Mouse (Mus musculus) MEL (cell line): Measurements from ENCODE around the gene Erbb2. TPM values are rescaled to one million over a fixed set of nuclear protein-coding genes. Genes with fewer than 3 reads are reported as not detected.

ENCODE experiments used
- DNase-seq: peaks from one replicate; pipeline ENCODE4 v3.0.0; 2011; ENCODE audit warnings: low read depth, low spot score
- H3K27ac ChIP-seq: 2 replicates; pipeline ENCODE4 v1.5.1; 2012; ENCODE audit warnings: low read depth, mild to moderate bottlenecking, control low read depth, low read length, moderate library complexity; ENCODE audit not compliant: control insufficient read depth
- H3K27me3 ChIP-seq, 2 experiments: fragments of 150-350 bp in 1 of 2; sonication (generic) in 1 of 2; 2 replicates each; pipeline ENCODE4 v1.6.1; 2012; ENCODE audit warnings: low read length in 2 of 2, mild to moderate bottlenecking in 2 of 2, improper control_type of control experiment in 1 of 2, moderate library complexity in 1 of 2; ENCODE audit not compliant: insufficient read depth in 2 of 2, control insufficient read depth in 1 of 2
- H3K36me3 ChIP-seq, 2 experiments: 2 replicates each; pipeline ENCODE4 v1.6.1; 2012 to 2014; ENCODE audit warnings: low read length in 2 of 2, improper control_type of control experiment in 1 of 2, inconsistent platforms in 1 of 2, mild to moderate bottlenecking in 1 of 2; ENCODE audit not compliant: insufficient read depth in 2 of 2, control insufficient read depth in 1 of 2
- H3K4me1 ChIP-seq, 2 experiments: fragments of 150-350 bp in 1 of 2; sonication (generic) in 1 of 2; 2 replicates each; pipeline ENCODE4 v1.6.1; 2012; ENCODE audit warnings: low read length in 2 of 2, improper control_type of control experiment in 1 of 2, mild to moderate bottlenecking in 1 of 2; ENCODE audit not compliant: insufficient read depth in 2 of 2, control insufficient read depth in 1 of 2
- H3K4me3 ChIP-seq, 2 experiments: fragments of 150-350 bp in 1 of 2; sonication (generic) in 1 of 2; 2 replicates each; pipeline ENCODE4 v1.5.1; 2012; ENCODE audit warnings: low read depth in 2 of 2, low read length in 2 of 2, mild to moderate bottlenecking in 2 of 2, moderate library complexity in 2 of 2, control low read depth in 1 of 2, improper control_type of control experiment in 1 of 2; ENCODE audit not compliant: control insufficient read depth in 1 of 2, insufficient read depth in 1 of 2
- H3K79me2 ChIP-seq: 2 replicates; pipeline ENCODE4 v1.6.1; 2012; ENCODE audit warnings: mild to moderate bottlenecking, low read length, moderate library complexity; ENCODE audit not compliant: control insufficient read depth, poor library complexity, insufficient read depth
- H3K9ac ChIP-seq: 2 replicates; pipeline ENCODE4 v1.6.1; 2012; ENCODE audit warnings: low read depth, mild to moderate bottlenecking, control low read depth, low read length, moderate library complexity; ENCODE audit not compliant: control insufficient read depth, poor library complexity, severe bottlenecking
- H3K9me3 ChIP-seq: fragments of 150-350 bp; sonication (generic); replicated peaks from 2 replicates; pipeline ENCODE4 v1.6.1; 2012; ENCODE audit warnings: mild to moderate bottlenecking, low read length, improper control_type of control experiment, moderate library complexity; ENCODE audit not compliant: insufficient read depth
- CHD1 ChIP-seq: IDR thresholded peaks from 2 replicates; pipeline ENCODE4 v1.6.1; 2012; ENCODE audit warnings: low read depth, mild to moderate bottlenecking, inconsistent platforms, low read length, improper control_type of control experiment
- CHD2 ChIP-seq: IDR thresholded peaks from 2 replicates; pipeline ENCODE4 v1.6.1; 2011; ENCODE audit warnings: low read length, improper control_type of control experiment
- CTCF ChIP-seq, 3 experiments: IDR thresholded peaks in 2 of 3; conservative IDR thresholded peaks in 1 of 3; 2 replicates each; pipeline ENCODE4 v1.5.1; 2011 to 2012; ENCODE audit warnings: low read length in 3 of 3, low read depth in 2 of 3, mild to moderate bottlenecking in 2 of 3, improper control_type of control experiment in 1 of 3, inconsistent platforms in 1 of 3, mixed read lengths in 1 of 3, moderate library complexity in 1 of 3; ENCODE audit not compliant: control insufficient read depth in 1 of 3, insufficient read depth in 1 of 3, poor library complexity in 1 of 3, severe bottlenecking in 1 of 3
- E2F4 ChIP-seq: IDR thresholded peaks from 2 replicates; pipeline ENCODE4 v1.6.1; 2011; ENCODE audit warnings: low read depth, low read length, improper control_type of control experiment, borderline replicate concordance
- ELF1 ChIP-seq: IDR thresholded peaks from 2 replicates; pipeline ENCODE4 v1.6.1; 2014; ENCODE audit warnings: low read depth, mild to moderate bottlenecking, inconsistent platforms, low read length, improper control_type of control experiment, moderate library complexity
- EP300 ChIP-seq, 2 experiments: IDR thresholded peaks; 2 replicates each; pipeline ENCODE4 v1.6.1; 2011; ENCODE audit warnings: improper control_type of control experiment in 2 of 2, low read length in 2 of 2, low read depth in 1 of 2, mild to moderate bottlenecking in 1 of 2
- GABPA ChIP-seq: IDR thresholded peaks from 2 replicates; pipeline ENCODE4 v1.6.1; 2012; ENCODE audit warnings: low read depth, mild to moderate bottlenecking, inconsistent platforms, low read length, improper control_type of control experiment, moderate library complexity
- MAX ChIP-seq: IDR thresholded peaks from 2 replicates; pipeline ENCODE4 v1.6.1; 2011; ENCODE audit warnings: low read length, improper control_type of control experiment
- MAZ ChIP-seq: IDR thresholded peaks from 2 replicates; pipeline ENCODE4 v1.6.1; 2012; ENCODE audit warnings: low read depth, mild to moderate bottlenecking, inconsistent platforms, low read length, improper control_type of control experiment
- MXI1 ChIP-seq: IDR thresholded peaks from 2 replicates; pipeline ENCODE4 v1.6.1; 2011; ENCODE audit warnings: mild to moderate bottlenecking, low read depth, low read length, improper control_type of control experiment
- MYB ChIP-seq: IDR thresholded peaks from 2 replicates; pipeline ENCODE4 v1.6.1; 2011; ENCODE audit warnings: mild to moderate bottlenecking, low read depth, low read length, improper control_type of control experiment
- MYC ChIP-seq: IDR thresholded peaks from 2 replicates; pipeline ENCODE4 v1.6.1; 2011; ENCODE audit warnings: low read depth, mild to moderate bottlenecking, low read length, improper control_type of control experiment, moderate library complexity
- NRF1 ChIP-seq: IDR thresholded peaks from 2 replicates; pipeline ENCODE4 v1.6.1; 2014; ENCODE audit warnings: low read depth, mild to moderate bottlenecking, inconsistent platforms, low read length, improper control_type of control experiment, moderate library complexity; ENCODE audit not compliant: poor library complexity, insufficient read depth, severe bottlenecking
- POLR2AphosphoS2 ChIP-seq: IDR thresholded peaks from 2 replicates; pipeline ENCODE4 v1.6.1; 2011; ENCODE audit warnings: low read length, improper control_type of control experiment
- POLR2AphosphoS5 ChIP-seq: IDR thresholded peaks from 2 replicates; pipeline ENCODE4 v1.6.1; 2012; ENCODE audit warnings: low read depth, borderline replicate concordance, mild to moderate bottlenecking, inconsistent platforms, low read length, moderate library complexity, mixed read lengths
- RAD21 ChIP-seq: IDR thresholded peaks from 2 replicates; pipeline ENCODE4 v1.6.1; 2011; ENCODE audit warnings: mild to moderate bottlenecking, low read depth, low read length, improper control_type of control experiment
- SIN3A ChIP-seq: IDR thresholded peaks from 2 replicates; pipeline ENCODE4 v1.6.1; 2012; ENCODE audit warnings: low read length, improper control_type of control experiment, inconsistent platforms
- TAL1 ChIP-seq: IDR thresholded peaks from 2 replicates; pipeline ENCODE4 v1.6.1; 2012; ENCODE audit warnings: mild to moderate bottlenecking, inconsistent platforms, low read length, moderate library complexity, mixed read lengths
- ZC3H11A ChIP-seq: IDR thresholded peaks from 2 replicates; pipeline ENCODE4 v1.6.1; 2012; ENCODE audit warnings: low read depth, mild to moderate bottlenecking, inconsistent platforms, low read length, improper control_type of control experiment
- ZKSCAN1 ChIP-seq: IDR thresholded peaks from 2 replicates; pipeline ENCODE4 v1.6.1; 2012; ENCODE audit warnings: low read depth, mild to moderate bottlenecking, inconsistent platforms, low read length, improper control_type of control experiment, moderate library complexity
- ZMIZ1 ChIP-seq: IDR thresholded peaks from 2 replicates; pipeline ENCODE4 v1.6.1; 2012; ENCODE audit warnings: low read depth, mild to moderate bottlenecking, inconsistent platforms, low read length, improper control_type of control experiment, moderate library complexity
- polyA plus RNA-seq, 2 experiments: library from polyadenylated mRNA; stranded (reverse) in 1 of 2; unstranded in 1 of 2; fragments of >175 nt in 1 of 2; fragments of >200 nt in 1 of 2; gene quantifications; 2 replicates each; pipeline versions ENCODE4 v1.2.1 to v1.2.4; 2012; ENCODE audit warnings: low replicate concordance in 2 of 2, low read depth in 1 of 2; ENCODE audit not compliant: insufficient read length in 2 of 2, insufficient read depth in 1 of 2, missing spikeins in 1 of 2
- total RNA-seq: library from RNA; depleted of rRNA; stranded (reverse); fragments of 300-350 nt; gene quantifications from 2 replicates; pipeline ENCODE4 v1.2.3, GENCODE M21; 2012

Erbb2 gene
- total and polyA plus RNA-seq, 3 experiments = not detected

DNA sequence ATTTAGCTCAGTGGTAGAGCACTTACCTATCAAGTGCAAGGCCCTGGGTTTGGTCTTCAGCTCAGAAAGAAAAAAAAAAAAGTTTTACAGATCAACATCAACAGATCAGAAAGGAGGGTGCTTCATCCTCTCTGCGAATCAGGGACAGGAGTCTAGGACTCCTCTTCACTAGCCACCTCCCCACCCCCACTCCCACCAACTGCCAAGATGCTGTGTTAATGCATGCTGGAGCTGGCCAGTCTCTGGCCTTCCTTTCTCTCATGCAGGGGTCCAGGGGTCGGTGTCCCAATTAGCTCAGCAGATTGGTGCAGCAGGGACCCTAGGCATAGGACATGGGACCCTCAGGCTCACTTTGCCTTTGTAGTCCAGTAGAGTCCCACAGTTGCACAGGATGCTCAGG, 41.7 kb upstream of the Erbb2 start:
- no peak for TF ChIP-seq NRF1
- no peak for TF ChIP-seq MAZ
- TF ChIP-seq ZKSCAN1 = no peak
- no peak for TF ChIP-seq EP300 (IDR thresholded peaks at IDR 0.05; ENCODE audit: low read depth in 1 of 2, low read length in 2 of 2)
- TF ChIP-seq MYB = no peak
- TF ChIP-seq RAD21 = no peak
- no peak for TF ChIP-seq CHD1
- no peak for TF ChIP-seq MXI1
- no peak for TF ChIP-seq TAL1
- H3K9me3 ChIP-seq = no peaks in the 10 kb centered on the region
- no peak overlapping the region for H3K27ac ChIP-seq
- no peaks in the 10 kb centered on the region for H3K4me1 ChIP-seq
- no peak for DNase-seq
- no peaks in the 10 kb centered on the region for H3K27me3 ChIP-seq
- H3K9ac ChIP-seq = no peak overlapping the region
- no peaks in the 10 kb centered on the region; the same call in 1 of the 2 replicates for H3K79me2 ChIP-seq
- no peak overlapping the region for H3K4me3 ChIP-seq
- H3K36me3 ChIP-seq = peaks cover 0 to under 1% of the 10 kb centered on the region in 2 experiments; a peak in 1 of 4 replicates

GRCm38 (mm10) chr11:98371556-98372240, 40.6 kb upstream of the Erbb2 start:
- no peaks in the 10 kb centered on the region for H3K27me3 ChIP-seq
- H3K4me3 ChIP-seq = no peak overlapping the region
- H3K9me3 ChIP-seq = no peaks in the 10 kb centered on the region
- no peak overlapping the region for H3K9ac ChIP-seq
- DNase-seq = no peak
- no peak for TF ChIP-seq CTCF (IDR thresholded peaks at IDR 0.05 in 2 of 3, conservative IDR thresholded peaks at IDR 0.05 in 1 of 3; ENCODE audit: control insufficient read depth in 1 of 3, insufficient read depth in 1 of 3, low read depth in 2 of 3, low read length in 3 of 3, poor library complexity in 1 of 3, severe bottlenecking in 1 of 3)
- TF ChIP-seq CHD2 = no peak
- TF ChIP-seq SIN3A = no peak
- TF ChIP-seq ZC3H11A = no peak
- TF ChIP-seq EP300 (IDR thresholded peaks at IDR 0.05; ENCODE audit: low read depth in 1 of 2, low read length in 2 of 2) = no peak
- TF ChIP-seq ZMIZ1 = no peak
- no peak for TF ChIP-seq ELF1
- TF ChIP-seq POLR2AphosphoS5 = no peak
- TF ChIP-seq ZKSCAN1 = no peak
- TF ChIP-seq MAX = no peak
- no peak for TF ChIP-seq MYC
- no peak for TF ChIP-seq E2F4
- TF ChIP-seq GABPA = no peak
- no peak for TF ChIP-seq POLR2AphosphoS2
- no peaks in the 10 kb centered on the region; the same call in 1 of the 2 replicates for H3K79me2 ChIP-seq
- peaks cover 0 to 2% of the 10 kb centered on the region in 2 experiments; a peak in 2 of 4 replicates for H3K36me3 ChIP-seq
- no peak overlapping the region for H3K27ac ChIP-seq
- H3K4me1 ChIP-seq = no peaks in the 10 kb centered on the region
